Mouse (Mus musculus) limb, embryonic 14.5 days (tissue): ENCODE measurements at regions not wholly inside any gene's neighbourhood (a gene's known extent, or its start where the extent isn't known, plus 50 kb on each side); places are given as distances from the start of the nearest gene placed in this dataset.

Experiments used
- ATAC-seq: fragments of 200-750 bp; cut with Nextera tagmentation; 2 replicates; pipeline ENCODE4 v1.8.0; 2017; ENCODE audit warnings: low read depth, moderate number of reproducible peaks, moderate TSS enrichment; ENCODE audit not compliant: low FRiP score
- DNase-seq: peaks from one replicate; pipeline ENCODE4 v3.0.0-alpha.2; 2015; ENCODE audit warnings: low spot score
- H3K27ac ChIP-seq: fragments of 300-500 bp; sonication (generic); replicated peaks from 2 replicates; pipeline ENCODE4 v1.5.1; 2014; ENCODE audit warnings: low read depth, mild to moderate bottlenecking, low read length, moderate library complexity, mixed read lengths
- H3K27me3 ChIP-seq: fragments of 300-500 bp; sonication (generic); 2 replicates; pipeline ENCODE4 v1.6.1; 2014; ENCODE audit warnings: low read length, mixed read lengths; ENCODE audit not compliant: control insufficient read depth, insufficient read depth
- H3K36me3 ChIP-seq: fragments of 300-500 bp; sonication (generic); 2 replicates; pipeline ENCODE4 v1.6.1; 2014; ENCODE audit warnings: mild to moderate bottlenecking, low read length, moderate library complexity, mixed read lengths; ENCODE audit not compliant: control insufficient read depth, insufficient read depth
- H3K4me1 ChIP-seq: fragments of 300-500 bp; sonication (generic); 2 replicates; pipeline ENCODE4 v1.6.1; 2014; ENCODE audit warnings: antibody characterized with exemption, low read length, mixed read lengths; ENCODE audit not compliant: control insufficient read depth, insufficient read depth
- H3K4me2 ChIP-seq: fragments of 300-500 bp; sonication (generic); replicated peaks from 2 replicates; pipeline ENCODE4 v1.6.1; 2014; ENCODE audit warnings: low read depth, mild to moderate bottlenecking, low read length, moderate library complexity; ENCODE audit not compliant: severe bottlenecking
- H3K4me3 ChIP-seq: fragments of 300-500 bp; sonication (generic); replicated peaks from 2 replicates; pipeline ENCODE4 v1.5.1; 2014; ENCODE audit warnings: low read length
- H3K9ac ChIP-seq: fragments of 300-500 bp; sonication (generic); 2 replicates; pipeline ENCODE4 v1.6.1; 2014; ENCODE audit warnings: mild to moderate bottlenecking, low read depth, low read length, moderate library complexity; ENCODE audit not compliant: severe bottlenecking
- H3K9me3 ChIP-seq: fragments of 300-500 bp; sonication (generic); 2 replicates; pipeline ENCODE4 v1.6.1; 2016; ENCODE audit warnings: low read length; ENCODE audit not compliant: control insufficient read depth
- POLR2A ChIP-seq: fragments of 200-500 bp; IDR thresholded peaks from 2 replicates; pipeline ENCODE4 v1.8.0; 2012; ENCODE audit warnings: inconsistent platforms, mild to moderate bottlenecking, moderate library complexity, borderline replicate concordance; ENCODE audit not compliant: insufficient read depth, insufficient read length; ENCODE audit errors: extremely low read depth
- WGBS: fragments of 180-500 bp; shearing (Covaris S2); extraction: QIAGEN DNeasy Blood & Tissue Kit; methylation state at CpG from one replicate; pipeline ENCODE4 v1.1.7; 2014; 5-methylcytosine and 5-hydroxymethylcytosine counted together

GRCm38 (mm10) chr2:129895369-129895768 lies 95.1 kb downstream of the Stk35 start:
- no peak for DNase-seq
- Histone ChIP-seq H3K4me3 (no peak overlapping the region), H3K9me3 (no peaks in the 10 kb centered on the region), H3K9ac (no peak overlapping the region), H3K4me1 (no peaks in the 10 kb centered on the region), H3K36me3 (no peaks in the 10 kb centered on the region), H3K27me3 (no peaks in the 10 kb centered on the region), H3K27ac (no peak overlapping the region), H3K4me2 (no peak overlapping the region)
- no peak for ATAC-seq
- TF ChIP-seq POLR2A, result no peak
- WGBS, result 89% methylated on average over 6 of the region's 6 CpGs

GRCm38 (mm10) chr2:129896696-129897095 lies 96.4 kb downstream of the Stk35 start:
- H3K27ac ChIP-seq, result no peak overlapping the region
- no peaks in the 10 kb centered on the region for H3K4me1 ChIP-seq
- H3K9ac ChIP-seq, result no peak overlapping the region
- H3K4me2 ChIP-seq, result no peak overlapping the region
- H3K9me3 ChIP-seq, result no peaks in the 10 kb centered on the region
- 87% methylated on average over 4 of the region's 4 CpGs for WGBS
- no peak for TF ChIP-seq POLR2A
- ATAC-seq, result no peak
- H3K36me3 ChIP-seq, result no peaks in the 10 kb centered on the region
- no peak overlapping the region for H3K4me3 ChIP-seq
- no peaks in the 10 kb centered on the region for H3K27me3 ChIP-seq
- DNase-seq, result no peak

GRCm38 (mm10) chr2:129903383-129904135 lies 103.2 kb downstream of the Stk35 start:
- TF ChIP-seq POLR2A, result no peak
- no peak for DNase-seq
- Histone ChIP-seq H3K27ac (no peak overlapping the region), H3K27me3 (no peaks in the 10 kb centered on the region), H3K4me3 (no peak overlapping the region), H3K4me2 (no peak overlapping the region), H3K9me3 (no peaks in the 10 kb centered on the region), H3K36me3 (no peaks in the 10 kb centered on the region), H3K4me1 (no peaks in the 10 kb centered on the region), H3K9ac (no peak overlapping the region)
- 65% methylated on average over 4 of the region's 4 CpGs for WGBS
- ATAC-seq, result no peak

GRCm38 (mm10) chr2:129904753-129905152 lies 104.4 kb downstream of the Stk35 start:
- H3K4me2 ChIP-seq, result no peak overlapping the region
- H3K27ac ChIP-seq, result no peak overlapping the region
- no peak for TF ChIP-seq POLR2A
- no peaks in the 10 kb centered on the region for H3K9me3 ChIP-seq
- H3K27me3 ChIP-seq, result no peaks in the 10 kb centered on the region
- no peaks in the 10 kb centered on the region for H3K36me3 ChIP-seq
- H3K9ac ChIP-seq, result no peak overlapping the region
- WGBS, result 39% methylated on average over 7 of the region's 7 CpGs
- no peak for ATAC-seq
- peaks cover 5% of the 10 kb centered on the region; the same call in 1 of the 2 replicates for H3K4me1 ChIP-seq
- peak; percentile 29 for DNase-seq
- H3K4me3 ChIP-seq, result no peak overlapping the region

- no peak overlapping the region for H3K27ac ChIP-seq
- no peak for TF ChIP-seq POLR2A
- H3K9me3 ChIP-seq, result no peaks in the 10 kb centered on the region
- DNase-seq (peak; percentile 31), ATAC-seq (peak; percentile 66)
- peak overlapping the region; percentile 30 for H3K4me3 ChIP-seq
- 4% methylated on average over 28 of the region's 28 CpGs for WGBS
- H3K36me3 ChIP-seq, result no peaks in the 10 kb centered on the region
- H3K9ac ChIP-seq, result no peak overlapping the region
- peaks cover 9% of the 10 kb centered on the region; the same call in 1 of the 2 replicates for H3K4me1 ChIP-seq
- no peaks in the 10 kb centered on the region for H3K27me3 ChIP-seq
- peak overlapping the region; percentile 49 for H3K4me2 ChIP-seq
Measured at GRCm38 (mm10) chr2:129908701-129909425, 103.3 kb upstream of the Tgm3 start.
